ENCODE assay signal across 16 mouse cellular contexts in genomic region chr1:14499105-14499504, GRCm38 (mm10).
"Had no signal": no experiment of that assay in that cellular context is flagged by ENCODE, and none has a peak within 500 bp of the region (broad histone marks: within the 10 kb centered on the region; RNA-seq: fewer than 3 reads in every experiment).

No protein-coding gene starts in this region.

- H3K4me2 ChIP-seq: lung, embryonic 15.5 days; midbrain, embryonic 12.5 days; midbrain, embryonic 15.5 days; neural tube, embryonic 12.5 days; stomach, embryonic 15.5 days had no signal

- H3K4me3 ChIP-seq: lung, embryonic 15.5 days; megakaryocyte, embryonic 14.5 days; midbrain, embryonic 12.5 days; midbrain, embryonic 15.5 days; neural tube, embryonic 12.5 days; stomach, embryonic 15.5 days had no signal

- H3K36me3 ChIP-seq: lung, embryonic 15.5 days; midbrain, embryonic 12.5 days; midbrain, embryonic 15.5 days; neural tube, embryonic 12.5 days; stomach, embryonic 15.5 days had no signal

- H3K9me3 ChIP-seq: lung, embryonic 15.5 days; megakaryocyte, embryonic 14.5 days; midbrain, embryonic 12.5 days; midbrain, embryonic 15.5 days; neural tube, embryonic 12.5 days; stomach, embryonic 15.5 days had no signal

- ATAC-seq: liver, postnatal 0 days; lung, postnatal 0 days; midbrain, embryonic 15.5 days had no signal

- H3K27ac ChIP-seq: lung, embryonic 15.5 days; macrophage; midbrain, embryonic 12.5 days; midbrain, embryonic 15.5 days; neural tube, embryonic 12.5 days; stomach, embryonic 15.5 days had no signal

- DNase-seq: liver, postnatal 0 days; lung, adult 2 months; lung, postnatal 14 days; lung, postnatal 36 days; right cerebral cortex, postnatal 14 days; thymus, adult 2 months; thymus, postnatal 25 days; thymus, postnatal 4 days had no signal

- H3K4me1 ChIP-seq: lung, embryonic 15.5 days; midbrain, embryonic 15.5 days; neural tube, embryonic 12.5 days; stomach, embryonic 15.5 days had no signal

- H3K9ac ChIP-seq: liver, postnatal 0 days; lung, embryonic 15.5 days; midbrain, embryonic 12.5 days; midbrain, embryonic 15.5 days; neural tube, embryonic 12.5 days; stomach, embryonic 15.5 days had no signal
